Mouse (Mus musculus) thymus, postnatal 36 days (tissue): ENCODE measurements around the gene Stra6.

ENCODE experiments used
- DNase-seq, 2 experiments: peaks; one replicate each; pipeline ENCODE4 v3.0.0; 2022; ENCODE audit warnings: mixed read lengths in 2 of 2

Stra6 gene

GRCm38 (mm10) chr9:58051937-58052336 is 11.7 kb upstream of the Stra6 start:
- no peak for DNase-seq

GRCm38 (mm10) chr9:58053102-58053501 is 10.5 kb upstream of the Stra6 start:
- DNase-seq: peak; percentile 62 to 71

GRCm38 (mm10) chr9:58053544-58053943 is 10.0 kb upstream of the Stra6 start:
- DNase-seq: no peak

- DNase-seq: no peak
These were observed 9.6 kb upstream of the Stra6 start for GRCm38 (mm10) chr9:58054032-58054431.

DNA sequence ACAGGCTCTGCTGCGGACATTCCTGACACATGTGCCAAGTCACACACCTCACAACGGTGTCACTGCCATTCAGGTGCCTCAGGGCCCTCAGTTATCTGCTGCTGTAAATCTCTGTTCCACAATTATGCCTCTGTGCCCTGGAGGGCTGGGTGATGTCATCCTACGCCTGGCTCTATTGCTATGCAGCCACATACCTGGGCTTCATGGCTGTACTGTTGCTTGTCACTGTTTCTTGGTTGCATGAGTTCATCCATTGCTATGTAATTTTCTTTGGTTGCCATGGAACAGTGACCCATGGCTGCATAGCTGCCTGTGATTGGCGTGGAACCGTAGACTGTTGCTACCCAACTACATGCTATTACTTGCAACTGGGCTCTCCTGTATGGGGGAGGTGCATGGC is 7.9 kb upstream of the Stra6 start:
- no peak for DNase-seq

DNA sequence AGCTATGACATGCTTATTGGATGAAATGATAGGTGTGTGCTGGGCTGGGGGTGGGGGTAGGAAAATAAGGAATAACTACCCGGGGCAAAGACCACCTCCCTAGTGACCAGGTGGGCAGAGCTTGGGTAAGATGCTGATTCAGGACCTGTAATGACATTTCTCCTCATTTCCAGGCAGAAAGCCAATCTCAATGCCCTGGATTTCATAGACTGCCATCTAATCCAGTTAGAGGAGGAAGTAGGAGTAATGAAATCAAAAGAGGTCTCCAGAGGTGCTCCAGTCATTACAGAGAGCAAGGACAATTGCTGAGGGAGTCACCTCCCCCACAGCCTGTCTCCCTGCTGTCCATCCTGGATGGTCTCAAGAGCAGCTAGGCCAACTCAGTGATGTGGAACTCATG is 3.7 kb upstream of the Stra6 start:
- no peak for DNase-seq

DNA sequence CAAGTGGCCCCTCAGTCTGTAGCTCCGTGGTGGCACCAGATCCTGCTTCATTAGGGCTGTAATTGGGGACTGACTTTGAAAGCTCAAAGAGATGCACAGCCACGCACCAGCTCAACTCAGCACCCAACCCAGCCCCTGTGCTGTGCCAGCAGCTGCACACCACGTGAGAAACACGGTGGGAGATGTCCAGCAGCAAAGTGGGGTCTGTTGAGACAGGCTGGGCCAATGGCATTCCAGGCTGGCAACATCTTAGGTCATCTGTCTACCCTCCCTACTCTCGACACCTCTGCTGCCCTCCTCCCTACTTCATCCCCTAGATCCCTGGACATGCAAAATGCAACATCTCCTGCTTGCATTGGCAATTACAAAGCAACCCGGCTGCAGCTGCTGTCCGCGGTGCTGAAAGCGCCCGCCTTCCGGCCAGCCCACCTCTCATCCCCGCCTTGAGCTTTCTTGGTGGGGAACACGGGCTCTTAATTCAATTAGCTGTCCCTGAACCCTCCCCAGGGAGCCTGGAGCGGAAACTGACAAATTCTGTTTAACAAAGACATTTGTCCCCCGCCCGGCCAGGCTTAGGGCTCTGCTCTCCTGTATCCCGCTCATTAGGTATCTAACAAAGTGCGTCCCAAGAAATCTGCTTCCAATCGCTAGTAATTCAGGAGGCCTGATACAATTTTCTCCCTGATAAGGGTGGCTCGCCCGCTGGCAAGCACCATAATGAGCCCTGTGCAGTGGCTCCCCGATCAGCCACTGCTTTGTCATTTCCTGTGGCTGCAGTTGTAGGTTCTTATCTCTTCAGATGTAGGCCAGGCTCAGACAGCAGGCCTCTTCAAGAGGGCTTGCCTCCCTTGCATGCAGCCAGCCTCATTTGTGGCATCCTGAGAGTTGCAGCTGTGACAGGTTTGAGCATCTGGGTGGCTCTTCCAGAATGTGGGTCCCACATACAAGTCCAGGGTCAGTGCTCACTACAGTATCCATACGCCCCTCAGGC is 2.6 kb upstream of the Stra6 start:
- peak; percentile 48 for DNase-seq

GRCm38 (mm10) chr9:58065532-58065931 is 1.9 kb downstream of the Stra6 start:
- DNase-seq: no peak

DNA sequence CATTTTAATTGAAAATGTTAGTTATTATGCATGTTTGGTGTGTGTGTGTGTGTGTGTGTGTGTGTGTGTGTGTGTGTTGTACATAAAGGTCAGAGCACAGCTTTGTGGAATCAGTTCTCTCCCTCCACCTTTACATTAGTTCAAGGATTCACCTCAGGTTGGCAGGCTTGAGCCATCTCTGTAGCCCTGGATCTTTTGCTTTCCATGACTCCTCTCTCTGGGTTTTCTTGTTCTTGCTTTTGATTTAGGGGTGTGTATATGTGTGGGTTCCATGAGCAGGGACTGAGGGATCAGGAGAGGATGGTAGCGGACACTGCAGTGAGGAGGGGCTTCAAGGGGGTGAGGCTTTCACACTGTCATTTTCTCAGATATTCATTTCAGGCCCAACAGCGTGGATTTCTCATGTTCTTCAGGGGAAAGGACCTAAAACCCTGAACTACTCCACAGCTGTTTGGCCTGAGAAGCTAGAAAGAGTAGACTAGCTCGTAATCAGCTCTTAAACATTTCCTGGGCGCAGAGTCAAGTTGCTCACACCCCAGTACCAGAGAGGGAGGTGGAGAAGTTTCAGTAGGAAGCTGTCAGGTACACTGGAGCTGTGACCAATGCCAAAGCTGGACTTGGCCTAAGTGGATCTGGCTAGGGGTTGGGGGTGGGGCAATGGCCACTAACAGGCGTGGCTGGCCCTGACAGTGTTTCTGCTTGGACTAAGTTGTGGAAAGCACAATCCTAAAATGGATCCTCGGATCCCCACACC is 2.6 kb downstream of the Stra6 start:
- no peak for DNase-seq

- no peak for DNase-seq
These were observed 3.1 kb downstream of the Stra6 start for GRCm38 (mm10) chr9:58066731-58067095.

- no peak for DNase-seq
These were observed 4.0 kb downstream of the Stra6 start for GRCm38 (mm10) chr9:58067546-58067945.

GRCm38 (mm10) chr9:58074561-58074960 is 11.0 kb downstream of the Stra6 start:
- DNase-seq: no peak

DNA sequence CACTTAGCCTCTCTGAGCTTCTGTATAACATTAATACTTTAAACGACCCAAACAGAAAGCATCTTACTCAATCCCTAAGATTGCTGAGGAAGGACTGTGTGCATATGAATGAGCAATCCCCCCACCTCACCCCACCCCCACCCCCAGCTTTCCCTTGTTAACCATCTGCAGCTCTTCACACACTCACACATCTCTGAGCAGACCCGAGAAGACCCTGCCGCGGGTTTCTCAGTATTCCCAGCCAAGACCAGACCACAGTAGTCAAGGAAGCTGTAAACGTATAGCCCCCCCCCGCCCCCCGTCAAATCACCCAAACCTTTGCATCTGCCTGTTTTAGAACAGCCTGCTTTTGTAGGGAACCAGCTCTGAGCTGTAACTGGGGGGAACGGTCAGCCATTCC is 21.0 kb downstream of the Stra6 start:
- no peak for DNase-seq

GRCm38 (mm10) chr9:58085074-58085473 is 21.5 kb downstream of the Stra6 start:
- DNase-seq: no peak

GRCm38 (mm10) chr9:58086203-58086602 is 22.6 kb downstream of the Stra6 start:
- DNase-seq: no peak

- no peak for DNase-seq
These were observed 23.3 kb downstream of the Stra6 start for GRCm38 (mm10) chr9:58086861-58087260.

- DNase-seq: no peak
These were observed 23.9 kb downstream of the Stra6 start for GRCm38 (mm10) chr9:58087277-58087998.

DNA sequence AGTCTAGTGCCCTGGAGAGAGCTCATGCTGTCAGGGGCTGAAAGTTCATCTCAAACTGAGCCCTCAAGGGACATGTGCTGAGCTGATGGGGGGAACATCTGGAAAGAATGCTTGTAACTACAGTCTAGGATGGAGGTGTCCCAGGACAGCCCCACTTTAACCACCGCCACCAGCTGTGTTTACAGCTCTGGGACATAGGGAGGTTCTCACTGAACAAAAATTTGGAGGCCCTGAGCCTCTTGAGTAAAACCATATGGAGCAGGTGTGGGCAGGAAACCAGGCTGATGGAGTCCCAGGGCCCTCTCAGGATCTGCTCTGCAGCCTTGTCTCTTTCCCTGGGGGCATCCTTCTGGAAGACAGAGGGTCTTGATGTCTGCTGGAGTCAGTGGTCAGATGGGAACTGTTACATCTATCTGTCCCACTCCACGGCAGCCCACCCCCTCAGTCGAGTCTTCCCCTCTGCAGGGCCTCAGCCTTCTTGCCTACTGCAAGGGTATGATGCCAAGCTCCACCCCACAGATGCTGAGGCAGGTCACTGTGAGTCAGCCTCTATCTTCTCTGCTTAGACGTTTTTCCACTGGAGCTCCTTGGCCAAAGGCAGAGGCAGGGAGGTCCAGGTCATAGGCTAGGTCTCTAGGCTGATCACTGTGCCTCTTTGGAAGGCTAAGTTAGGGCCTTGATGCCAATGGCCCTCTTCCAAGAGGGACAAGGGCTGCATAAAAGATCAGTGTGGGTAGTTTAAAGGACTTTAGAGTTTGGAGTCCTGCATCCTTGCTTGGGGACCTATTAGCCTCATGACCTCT is 28.2 kb downstream of the Stra6 start:
- no peak for DNase-seq

DNA sequence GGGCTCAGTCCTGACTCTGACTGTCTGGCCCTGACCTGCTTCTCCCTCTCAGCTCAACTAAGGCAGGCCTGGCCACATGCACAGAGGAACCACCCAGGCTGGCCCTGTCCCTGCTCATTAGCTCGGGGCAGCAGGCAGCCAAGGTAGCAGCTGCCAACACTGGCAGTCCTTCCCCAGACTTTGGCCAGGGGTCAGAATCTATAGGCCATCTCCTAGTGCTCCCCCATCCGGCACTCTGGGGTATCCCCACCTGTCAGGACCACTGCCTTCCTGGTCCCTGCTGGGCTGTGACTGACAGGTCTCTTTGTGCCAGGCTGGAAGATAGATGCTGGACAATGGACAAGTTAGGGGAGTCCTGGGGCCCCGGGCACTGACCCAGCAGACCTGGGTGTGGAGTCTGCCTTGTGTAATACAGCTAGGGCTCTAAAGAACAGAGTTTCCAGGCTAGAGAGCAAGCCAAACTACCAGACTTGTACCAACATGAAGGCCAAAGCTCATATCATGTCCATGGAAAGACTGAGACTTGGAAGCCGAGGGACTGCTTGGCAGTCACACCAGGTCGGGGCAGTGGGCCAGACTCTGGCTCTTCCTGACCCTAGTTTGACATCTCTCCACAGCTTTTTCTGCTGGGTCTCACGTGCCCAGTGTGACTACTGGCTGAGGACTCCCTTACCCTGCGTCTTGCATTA is 29.1 kb downstream of the Stra6 start:
- DNase-seq: no peak

DNA sequence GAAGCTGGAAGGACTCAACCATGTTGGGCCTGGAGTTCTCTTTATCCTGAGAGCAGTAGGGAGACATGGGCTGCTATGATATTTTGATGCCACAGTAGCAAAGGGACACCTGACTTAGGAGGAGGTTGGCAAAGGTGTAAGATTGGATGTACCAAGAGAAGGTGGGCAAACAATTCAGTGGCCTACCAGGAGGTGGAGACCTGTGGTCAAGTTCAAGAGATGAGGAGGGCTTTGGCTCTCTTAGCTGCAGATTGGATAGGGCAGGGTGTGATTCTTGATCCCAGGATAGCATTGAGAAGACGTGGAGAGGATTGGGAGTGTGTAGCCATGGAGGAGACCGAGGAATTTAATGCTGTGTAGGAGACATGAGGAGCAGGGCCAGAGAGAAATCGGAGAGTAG is 30.2 kb downstream of the Stra6 start:
- DNase-seq: no peak

GRCm38 (mm10) chr9:58095977-58096376 is 32.4 kb downstream of the Stra6 start:
- DNase-seq: no peak
